Mouse (Mus musculus) forebrain, embryonic 16.5 days (tissue): ENCODE measurements at regions not wholly inside any gene's neighbourhood (a gene's known extent, or its start where the extent isn't known, plus 50 kb on each side); places are given as distances from the start of the nearest gene placed in this dataset.
"Not testable (repeated sequence)": the region's sequence is repeated elsewhere in the genome, so short reads cannot be mapped to it uniquely, and the experiment has no call there.

ENCODE experiments used
- ATAC-seq: fragments of 200-750 bp; cut with Nextera tagmentation; 2 replicates; pipeline ENCODE4 v1.8.0; 2017; ENCODE audit warnings: mild to moderate bottlenecking, moderate library complexity
- H3K27ac ChIP-seq: fragments of 300-500 bp; sonication (generic); 2 replicates; pipeline ENCODE4 v1.5.1; 2014; ENCODE audit warnings: low read length, control low read depth
- H3K27me3 ChIP-seq: fragments of 300-500 bp; sonication (generic); replicated peaks from 2 replicates; pipeline ENCODE4 v1.6.1; 2014; ENCODE audit warnings: low read length; ENCODE audit not compliant: control insufficient read depth, insufficient read depth
- H3K36me3 ChIP-seq: fragments of 300-500 bp; sonication (generic); 2 replicates; pipeline ENCODE4 v1.6.1; 2014; ENCODE audit not compliant: control insufficient read depth, insufficient read depth
- H3K4me1 ChIP-seq: fragments of 300-500 bp; sonication (generic); replicated peaks from 2 replicates; pipeline ENCODE4 v1.6.1; 2014; ENCODE audit warnings: low read length; ENCODE audit not compliant: control insufficient read depth, insufficient read depth
- H3K4me2 ChIP-seq: fragments of 300-500 bp; sonication (generic); 2 replicates; pipeline ENCODE4 v1.6.1; 2014; ENCODE audit warnings: mild to moderate bottlenecking, low read length, control low read depth
- H3K4me3 ChIP-seq: fragments of 300-500 bp; sonication (generic); replicated peaks from 2 replicates; pipeline ENCODE4 v1.5.1; 2014; ENCODE audit warnings: mild to moderate bottlenecking, low read length, control low read depth
- H3K9ac ChIP-seq: fragments of 300-500 bp; sonication (generic); replicated peaks from 2 replicates; pipeline ENCODE4 v1.6.1; 2014; ENCODE audit warnings: low read depth, low read length, control low read depth
- H3K9me3 ChIP-seq: fragments of 300-500 bp; sonication (generic); 2 replicates; pipeline ENCODE4 v1.6.1; 2016; ENCODE audit warnings: low read length; ENCODE audit not compliant: control insufficient read depth
- WGBS: fragments of 180-500 bp; shearing (Covaris S2); extraction: QIAGEN DNeasy Blood & Tissue Kit; methylation state at CpG from one replicate; pipeline ENCODE4 v1.1.7; 2014; 5-methylcytosine and 5-hydroxymethylcytosine counted together

- no peaks in the 10 kb centered on the region for H3K9me3 ChIP-seq
- 92% methylated on average over 4 of the region's 4 CpGs for WGBS
Measured at GRCm38 (mm10) chr10:117468381-117468780, 88.6 kb upstream of the Cpsf6 start.

GRCm38 (mm10) chr10:117467161-117467560 is 87.3 kb upstream of the Cpsf6 start:
- no peaks in the 10 kb centered on the region for H3K4me1 ChIP-seq
- ATAC-seq: no peak
- 94% methylated on average over 8 of the region's 8 CpGs for WGBS

More at GRCm38 (mm10) chr10:117468381-117468780, 88.6 kb upstream of the Cpsf6 start:
- no peak overlapping the region for H3K27ac ChIP-seq
- H3K4me2 ChIP-seq: no peak overlapping the region
- H3K4me3 ChIP-seq: no peak overlapping the region
- H3K9ac ChIP-seq: no peak overlapping the region
- H3K27me3 ChIP-seq: no peaks in the 10 kb centered on the region
- H3K4me1 ChIP-seq: no peaks in the 10 kb centered on the region
- no peaks in the 10 kb centered on the region for H3K36me3 ChIP-seq
- ATAC-seq: no peak

GRCm38 (mm10) chr10:117466391-117466790 is 86.6 kb upstream of the Cpsf6 start:
- Histone ChIP-seq H3K9ac (no peak overlapping the region), H3K27ac (no peak overlapping the region), H3K36me3 (no peaks in the 10 kb centered on the region), H3K4me2 (no peak overlapping the region), H3K4me1 (no peaks in the 10 kb centered on the region), H3K4me3 (no peak overlapping the region), H3K9me3 (no peaks in the 10 kb centered on the region), H3K27me3 (no peaks in the 10 kb centered on the region)
- no peak for ATAC-seq
- 89% methylated on average over 3 of the region's 3 CpGs for WGBS

More at GRCm38 (mm10) chr10:117467161-117467560, 87.3 kb upstream of the Cpsf6 start:
- no peak overlapping the region for H3K9ac ChIP-seq
- no peak overlapping the region for H3K4me2 ChIP-seq
- no peaks in the 10 kb centered on the region for H3K36me3 ChIP-seq
- no peak overlapping the region for H3K27ac ChIP-seq
- H3K4me3 ChIP-seq: no peak overlapping the region
- H3K27me3 ChIP-seq: no peaks in the 10 kb centered on the region
- no peaks in the 10 kb centered on the region for H3K9me3 ChIP-seq

GRCm38 (mm10) chr10:117465671-117466250 is 85.9 kb upstream of the Cpsf6 start:
- no peak for ATAC-seq
- no peak overlapping the region for H3K4me3 ChIP-seq
- no peaks in the 10 kb centered on the region for H3K27me3 ChIP-seq
- H3K9ac ChIP-seq: no peak overlapping the region
- H3K4me2 ChIP-seq: no peak overlapping the region
- H3K36me3 ChIP-seq: no peaks in the 10 kb centered on the region
- no peaks in the 10 kb centered on the region for H3K4me1 ChIP-seq
- WGBS: 74% methylated on average over 3 of the region's 3 CpGs
- H3K9me3 ChIP-seq: no peaks in the 10 kb centered on the region
- H3K27ac ChIP-seq: no peak overlapping the region

GRCm38 (mm10) chr10:117465058-117465660 is 85.3 kb upstream of the Cpsf6 start:
- Histone ChIP-seq H3K4me3 (no peak overlapping the region), H3K9ac (no peak overlapping the region), H3K27me3 (no peaks in the 10 kb centered on the region), H3K36me3 (no peaks in the 10 kb centered on the region), H3K9me3 (no peaks in the 10 kb centered on the region), H3K4me1 (no peaks in the 10 kb centered on the region), H3K27ac (no peak overlapping the region), H3K4me2 (no peak overlapping the region)
- ATAC-seq: no peak
- 87% methylated on average over 12 of the region's 12 CpGs for WGBS

GRCm38 (mm10) chr10:117464331-117464730 is 84.5 kb upstream of the Cpsf6 start:
- H3K36me3 ChIP-seq, H3K9me3 ChIP-seq, ATAC-seq, H3K27ac ChIP-seq, H3K4me3 ChIP-seq, H3K9ac ChIP-seq, H3K4me1 ChIP-seq, H3K27me3 ChIP-seq, H3K4me2 ChIP-seq: not testable (repeated sequence)

- Histone ChIP-seq H3K27me3 (no peaks in the 10 kb centered on the region), H3K9me3 (no peaks in the 10 kb centered on the region), H3K4me3 (no peak overlapping the region), H3K36me3 (no peaks in the 10 kb centered on the region), H3K4me1 (no peaks in the 10 kb centered on the region), H3K27ac (no peak overlapping the region), H3K9ac (no peak overlapping the region), H3K4me2 (no peak overlapping the region)
- no peak for ATAC-seq
- 90% methylated on average over 8 of the region's 8 CpGs for WGBS
Measured at GRCm38 (mm10) chr10:117463636-117464035, 83.8 kb upstream of the Cpsf6 start.

GRCm38 (mm10) chr10:117462921-117463320 is 83.1 kb upstream of the Cpsf6 start:
- Histone ChIP-seq H3K4me3 (no peak overlapping the region), H3K9ac (no peak overlapping the region), H3K36me3 (no peaks in the 10 kb centered on the region), H3K9me3 (no peaks in the 10 kb centered on the region), H3K27me3 (no peaks in the 10 kb centered on the region), H3K4me1 (no peaks in the 10 kb centered on the region), H3K27ac (no peak overlapping the region), H3K4me2 (no peak overlapping the region)
- 99% methylated on average over 4 of the region's 4 CpGs for WGBS
- ATAC-seq: no peak

GRCm38 (mm10) chr10:117461791-117462516 is 82.1 kb upstream of the Cpsf6 start:
- Histone ChIP-seq H3K36me3 (no peaks in the 10 kb centered on the region), H3K27me3 (no peaks in the 10 kb centered on the region), H3K4me2 (no peak overlapping the region), H3K27ac (no peak overlapping the region), H3K9ac (no peak overlapping the region), H3K4me3 (no peak overlapping the region), H3K9me3 (no peaks in the 10 kb centered on the region), H3K4me1 (no peaks in the 10 kb centered on the region)
- WGBS: 89% methylated on average over 11 of the region's 11 CpGs
- no peak for ATAC-seq
